Mouse (Mus musculus) cortical plate, adult 2 months (tissue): ENCODE results near the gene Olfr1336.

Experiments used
- CTCF ChIP-seq: fragments of 200-500 bp; IDR thresholded peaks from 2 replicates; pipeline ENCODE4 v1.5.1; 2011; ENCODE audit warnings: mild to moderate bottlenecking, control low read depth, low read length; ENCODE audit not compliant: insufficient read depth; ENCODE audit errors: extremely low read depth
- POLR2A ChIP-seq: fragments of 200-500 bp; IDR thresholded peaks from 2 replicates; pipeline ENCODE4 v1.6.1; 2011; ENCODE audit warnings: mild to moderate bottlenecking, low read length, control low read depth; ENCODE audit not compliant: insufficient read depth; ENCODE audit errors: extremely low read depth

DNA sequence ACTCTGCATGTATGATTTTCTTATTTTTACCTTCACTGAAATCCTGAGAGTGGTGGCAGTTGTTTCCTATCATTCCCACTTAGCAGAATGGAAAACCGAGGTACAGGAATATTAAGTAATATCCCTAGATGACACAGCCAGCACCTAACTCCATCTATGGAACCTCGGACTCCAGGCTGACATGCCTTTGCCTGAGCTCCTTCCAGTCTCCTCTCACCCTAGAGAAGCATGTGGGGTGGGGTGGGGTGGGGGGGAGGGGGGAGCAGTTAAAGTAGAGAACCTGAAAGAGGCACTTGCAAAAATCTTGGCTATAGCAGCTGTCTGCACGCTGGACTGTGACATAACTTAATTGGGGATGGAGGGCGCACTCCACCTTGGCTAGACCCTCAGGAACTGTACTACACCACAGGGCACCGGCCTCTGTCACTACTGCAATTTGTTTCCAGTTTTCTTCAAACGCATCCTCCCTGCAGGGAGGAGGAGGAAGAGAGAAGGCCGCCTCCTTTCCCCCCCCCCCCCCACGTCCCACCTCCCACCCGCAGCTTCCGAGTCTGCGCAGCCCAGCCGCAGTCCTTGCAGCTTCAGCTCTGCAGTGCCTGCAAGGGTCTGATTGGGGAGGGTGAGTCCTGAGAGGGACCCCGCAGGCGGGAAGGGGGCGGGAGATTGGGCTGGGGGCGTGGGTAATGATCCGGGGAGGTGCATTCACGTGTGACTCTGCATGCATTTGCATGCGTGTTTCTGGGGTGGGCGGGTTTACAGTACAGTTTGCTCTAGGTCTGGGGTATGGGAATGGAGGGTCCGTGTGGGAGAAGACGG, 41.1 kb upstream of the Olfr1336 start:
- no peak for TF ChIP-seq CTCF
- no peak for TF ChIP-seq POLR2A
